Mouse (Mus musculus) brain, embryonic 14.5 days (tissue): ENCODE results near the gene Rab20.

Experiments used
- CTCF ChIP-seq: fragments of 200-500 bp; IDR thresholded peaks from 2 replicates; pipeline ENCODE4 v1.5.1; 2012; ENCODE audit warnings: inconsistent platforms, mild to moderate bottlenecking, moderate library complexity, borderline replicate concordance; ENCODE audit not compliant: insufficient read depth, insufficient read length; ENCODE audit errors: extremely low read depth
- POLR2A ChIP-seq: fragments of 200-500 bp; IDR thresholded peaks from 2 replicates; pipeline ENCODE4 v1.6.1; 2012; ENCODE audit warnings: mild to moderate bottlenecking, inconsistent platforms, borderline replicate concordance; ENCODE audit not compliant: poor library complexity, insufficient read depth, insufficient read length, severe bottlenecking; ENCODE audit errors: extremely low read depth

DNA sequence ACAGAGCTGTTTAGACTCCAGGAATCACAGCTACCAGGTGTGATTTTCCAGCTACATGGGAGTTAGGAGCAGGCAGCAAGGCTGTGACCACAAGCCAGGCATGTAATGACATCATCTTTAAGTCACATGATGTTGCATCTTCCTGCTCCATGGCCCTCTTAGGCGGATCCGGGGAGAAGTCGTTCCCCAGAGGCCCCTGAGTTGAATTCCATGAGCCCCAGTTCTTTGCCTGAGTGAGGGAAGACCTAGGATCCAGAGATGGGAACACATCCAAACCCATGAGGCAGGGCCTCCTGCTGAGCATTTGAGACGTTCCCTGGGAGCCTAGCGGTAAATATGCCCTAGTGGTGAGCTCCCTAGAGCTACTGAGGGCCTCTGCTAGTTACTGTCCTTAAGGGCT is 66.1 kb downstream of the Rab20 start:
- TF ChIP-seq CTCF (no peak), POLR2A (no peak)
